Mouse (Mus musculus) lung, embryonic 14.5 days (tissue): ENCODE measurements at regions not wholly inside any gene's neighbourhood (a gene's known extent, or its start where the extent isn't known, plus 50 kb on each side); places are given as distances from the start of the nearest gene placed in this dataset.

Experiments
- ATAC-seq: fragments of 200-750 bp; cut with Nextera tagmentation; 2 replicates; pipeline ENCODE4 v1.8.0; 2017; ENCODE audit warnings: mild to moderate bottlenecking, moderate TSS enrichment, moderate library complexity; ENCODE audit not compliant: insufficient read depth
- DNase-seq: peaks from one replicate; pipeline ENCODE4 v3.0.0-alpha.2; 2015
- H3K27ac ChIP-seq: fragments of 300-500 bp; sonication (generic); 2 replicates; pipeline ENCODE4 v1.5.1; 2014; ENCODE audit warnings: low read depth, mild to moderate bottlenecking, moderate library complexity
- H3K27me3 ChIP-seq: fragments of 300-500 bp; sonication (generic); 2 replicates; pipeline ENCODE4 v1.6.1; 2014; ENCODE audit warnings: low read length, control low read depth; ENCODE audit not compliant: insufficient read depth
- H3K36me3 ChIP-seq: fragments of 300-500 bp; sonication (generic); 2 replicates; pipeline ENCODE4 v1.6.1; 2014; ENCODE audit warnings: control low read depth; ENCODE audit not compliant: insufficient read depth
- H3K4me1 ChIP-seq: fragments of 300-500 bp; sonication (generic); 2 replicates; pipeline ENCODE4 v1.6.1; 2014; ENCODE audit warnings: antibody characterized with exemption, control low read depth; ENCODE audit not compliant: insufficient read depth
- H3K4me2 ChIP-seq: fragments of 300-500 bp; sonication (generic); 2 replicates; pipeline ENCODE4 v1.6.1; 2014; ENCODE audit warnings: mild to moderate bottlenecking
- H3K4me3 ChIP-seq: fragments of 300-500 bp; sonication (generic); 2 replicates; pipeline ENCODE4 v1.5.1; 2014; ENCODE audit warnings: low read depth, low read length
- H3K9ac ChIP-seq: fragments of 300-500 bp; sonication (generic); 2 replicates; pipeline ENCODE4 v1.6.1; 2014
- H3K9me3 ChIP-seq: fragments of 300-500 bp; sonication (generic); 2 replicates; pipeline ENCODE4 v1.6.1; 2016; ENCODE audit warnings: low read depth, low read length, control low read depth
- CTCF ChIP-seq: IDR thresholded peaks from 2 replicates; pipeline ENCODE4 v1.5.1; 2016; ENCODE audit warnings: antibody characterized with exemption, low read depth
- WGBS: fragments of 180-500 bp; shearing (Covaris S2); extraction: QIAGEN DNeasy Blood & Tissue Kit; methylation state at CpG from one replicate; pipeline ENCODE4 v1.1.7; 2014; 5-methylcytosine and 5-hydroxymethylcytosine counted together

- H3K4me3 ChIP-seq, result no peak overlapping the region
- H3K36me3 ChIP-seq, result no peaks in the 10 kb centered on the region
- TF ChIP-seq CTCF, result no peak
- ATAC-seq (peak; percentile 60), DNase-seq (peak; percentile 77)
- H3K4me2 ChIP-seq, result no peak overlapping the region
- no peak overlapping the region for H3K9ac ChIP-seq
- H3K9me3 ChIP-seq, result no peaks in the 10 kb centered on the region
- 67% methylated on average over 7 of the region's 7 CpGs for WGBS
- peak overlapping the region; percentile 65; the same call in 1 of the 2 replicates for H3K27ac ChIP-seq
- H3K27me3 ChIP-seq, result no peaks in the 10 kb centered on the region
- H3K4me1 ChIP-seq, result peaks cover 10% of the 10 kb centered on the region; the same call in 1 of the 2 replicates
These were observed 329.4 kb upstream of the Jarid2 start for GRCm38 (mm10) chr13:44399831-44400321.

DNA sequence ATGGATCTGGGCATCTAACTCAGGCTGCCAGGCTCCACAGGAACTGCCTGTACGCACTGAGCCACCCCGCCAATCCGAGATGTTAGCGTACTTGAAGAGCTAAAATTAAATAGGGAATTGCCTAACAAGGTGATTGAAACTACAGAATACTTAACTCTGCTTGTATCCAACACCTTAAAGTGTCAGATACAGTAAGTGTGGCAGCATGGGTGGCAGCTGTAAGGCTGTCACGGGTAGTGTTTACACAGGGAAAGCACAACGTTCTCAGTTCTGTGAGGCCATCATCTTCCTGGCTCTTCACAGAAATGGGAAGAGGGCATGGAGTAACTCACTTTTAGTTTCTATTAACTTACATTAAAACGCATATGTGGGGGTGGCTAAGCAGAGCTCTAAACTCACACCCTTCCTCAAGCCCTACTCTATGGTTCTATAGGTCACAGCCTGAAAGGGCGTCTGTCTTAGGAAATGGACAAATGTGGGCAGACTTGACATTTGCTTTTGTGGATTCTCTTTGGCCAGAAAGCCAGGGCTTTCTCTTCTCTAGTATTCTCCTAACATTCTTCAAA is 325.2 kb upstream of the Jarid2 start:
- Histone ChIP-seq H3K9me3 (no peaks in the 10 kb centered on the region), H3K36me3 (no peaks in the 10 kb centered on the region), H3K4me1 (peaks cover 10% of the 10 kb centered on the region; the same call in 1 of the 2 replicates), H3K4me3 (no peak overlapping the region), H3K27ac (no peak overlapping the region), H3K4me2 (0 out of 2 replicates have a peak overlapping the region, but pooled peaks have one; percentile 4), H3K27me3 (no peaks in the 10 kb centered on the region), H3K9ac (no peak overlapping the region)
- no peak for TF ChIP-seq CTCF
- WGBS, result 33% methylated on average over 8 of the region's 8 CpGs
- DNase-seq, result peak; percentile 63
- ATAC-seq, result peak; percentile 65

GRCm38 (mm10) chr13:44407307-44407706 is 322.0 kb upstream of the Jarid2 start:
- Histone ChIP-seq H3K4me3 (no peak overlapping the region), H3K9me3 (no peaks in the 10 kb centered on the region), H3K4me1 (peaks cover 10% of the 10 kb centered on the region), H3K36me3 (no peaks in the 10 kb centered on the region), H3K9ac (no peak overlapping the region), H3K4me2 (no peak overlapping the region), H3K27ac (no peak overlapping the region), H3K27me3 (no peaks in the 10 kb centered on the region)
- 78% methylated on average over 2 of the region's 2 CpGs for WGBS
- no peak for TF ChIP-seq CTCF
- ATAC-seq, result no peak
- DNase-seq, result no peak

- Histone ChIP-seq H3K9me3 (no peaks in the 10 kb centered on the region), H3K27ac (no peak overlapping the region), H3K36me3 (no peaks in the 10 kb centered on the region), H3K4me3 (no peak overlapping the region), H3K9ac (no peak overlapping the region), H3K4me2 (no peak overlapping the region), H3K27me3 (no peaks in the 10 kb centered on the region), H3K4me1 (peaks cover 10% of the 10 kb centered on the region)
- no peak for TF ChIP-seq CTCF
- WGBS, result 62% methylated on average over 6 of the region's 6 CpGs
- DNase-seq (no peak), ATAC-seq (no peak)
These were observed 320.7 kb upstream of the Jarid2 start for GRCm38 (mm10) chr13:44408619-44408959.

GRCm38 (mm10) chr13:44408960-44409719 is 320.1 kb upstream of the Jarid2 start:
- Histone ChIP-seq H3K9ac (no peak overlapping the region), H3K36me3 (no peaks in the 10 kb centered on the region), H3K27ac (no peak overlapping the region), H3K9me3 (no peaks in the 10 kb centered on the region), H3K4me3 (no peak overlapping the region), H3K4me2 (no peak overlapping the region), H3K27me3 (no peaks in the 10 kb centered on the region), H3K4me1 (peaks cover 6% of the 10 kb centered on the region)
- TF ChIP-seq CTCF, result no peak
- WGBS, result 55% methylated on average over 14 of the region's 14 CpGs
- DNase-seq, result peak; percentile 24
- ATAC-seq, result no peak

- Histone ChIP-seq H3K4me3 (no peak overlapping the region), H3K27ac (no peak overlapping the region), H3K4me2 (no peak overlapping the region), H3K4me1 (peaks cover under 1% of the 10 kb centered on the region; the same call in 1 of the 2 replicates), H3K27me3 (no peaks in the 10 kb centered on the region), H3K36me3 (no peaks in the 10 kb centered on the region), H3K9me3 (no peaks in the 10 kb centered on the region), H3K9ac (no peak overlapping the region)
- no peak for ATAC-seq
- 65% methylated on average over 5 of the region's 5 CpGs for WGBS
- DNase-seq, result no peak
- TF ChIP-seq CTCF, result no peak
These were observed 319.6 kb upstream of the Jarid2 start for GRCm38 (mm10) chr13:44409720-44410047.

GRCm38 (mm10) chr13:44411781-44412496 is 317.3 kb upstream of the Jarid2 start:
- 93% methylated on average over 2 of the region's 2 CpGs for WGBS
- H3K36me3 ChIP-seq, result no peaks in the 10 kb centered on the region
- no peak for DNase-seq
- no peak overlapping the region for H3K27ac ChIP-seq
- ATAC-seq, result no peak
- peaks cover 8% of the 10 kb centered on the region; the same call in 1 of the 2 replicates for H3K4me1 ChIP-seq
- no peak for TF ChIP-seq CTCF
- no peak overlapping the region for H3K4me2 ChIP-seq
- no peak overlapping the region for H3K4me3 ChIP-seq
- no peaks in the 10 kb centered on the region for H3K27me3 ChIP-seq
- no peak overlapping the region for H3K9ac ChIP-seq
- no peaks in the 10 kb centered on the region for H3K9me3 ChIP-seq
